Mouse (Mus musculus) G1E (cell line): ENCODE results near the gene Mrps16.

Experiments
- CTCF ChIP-seq: IDR thresholded peaks from 2 replicates; pipeline ENCODE4 v1.5.1; 2012; ENCODE audit warnings: low read depth, low read length, inconsistent platforms, mixed read lengths
- POLR2AphosphoS5 ChIP-seq: IDR thresholded peaks from 2 replicates; pipeline ENCODE4 v1.6.1; 2012; ENCODE audit warnings: low read depth, low read length, inconsistent platforms; ENCODE audit not compliant: insufficient replicate concordance

- no peak for TF ChIP-seq POLR2AphosphoS5
- TF ChIP-seq CTCF: no peak
Observed at GRCm38 (mm10) chr14:20428593-20428992, 35.2 kb upstream of the Mrps16 start.
